Mouse (Mus musculus) intestine, postnatal 0 days (tissue): ENCODE measurements around the gene Insl5. TPM values are rescaled to one million over a fixed set of nuclear protein-coding genes. Genes with fewer than 3 reads are reported as not detected.
A peak's percentile ranks its signal among the peaks of the same experiment; 100 is the strongest.

Experiments used
- ATAC-seq: fragments of 200-750 bp; cut with Nextera tagmentation; 2 replicates; pipeline ENCODE4 v1.8.0; 2017; ENCODE audit warnings: mild to moderate bottlenecking, moderate TSS enrichment, moderate library complexity
- H3K27ac ChIP-seq: fragments of 300-500 bp; sonication (generic); 2 replicates; pipeline ENCODE4 v1.5.1; 2014; ENCODE audit warnings: mild to moderate bottlenecking, low read depth, low read length, moderate library complexity
- H3K27me3 ChIP-seq: fragments of 300-500 bp; sonication (generic); replicated peaks from 2 replicates; pipeline ENCODE4 v1.6.1; 2014; ENCODE audit warnings: low read length, mixed read lengths; ENCODE audit not compliant: control insufficient read depth, insufficient read depth
- H3K36me3 ChIP-seq: fragments of 300-500 bp; sonication (generic); 2 replicates; pipeline ENCODE4 v1.6.1; 2014; ENCODE audit warnings: mild to moderate bottlenecking, moderate library complexity; ENCODE audit not compliant: control insufficient read depth, insufficient read depth
- H3K4me1 ChIP-seq: fragments of 300-500 bp; sonication (generic); replicated peaks from 2 replicates; pipeline ENCODE4 v1.6.1; 2014; ENCODE audit warnings: antibody characterized with exemption, low read length, mixed read lengths; ENCODE audit not compliant: control insufficient read depth, insufficient read depth
- H3K4me2 ChIP-seq: fragments of 300-500 bp; sonication (generic); replicated peaks from 2 replicates; pipeline ENCODE4 v1.6.1; 2014; ENCODE audit warnings: low read depth, mild to moderate bottlenecking, moderate library complexity
- H3K4me3 ChIP-seq: fragments of 300-500 bp; sonication (generic); 2 replicates; pipeline ENCODE4 v1.5.1; 2014; ENCODE audit warnings: low read depth, low read length
- H3K9ac ChIP-seq: fragments of 300-500 bp; sonication (generic); 2 replicates; pipeline ENCODE4 v1.6.1; 2014; ENCODE audit warnings: mild to moderate bottlenecking, low read depth, low read length
- H3K9me3 ChIP-seq: fragments of 300-500 bp; sonication (generic); 2 replicates; pipeline ENCODE4 v1.6.1; 2016; ENCODE audit warnings: mixed run types; ENCODE audit not compliant: control insufficient read depth
- CTCF ChIP-seq: sonication (generic); IDR thresholded peaks from 2 replicates; pipeline ENCODE4 v1.5.1; 2016; ENCODE audit warnings: low read depth, mild to moderate bottlenecking, control low read depth, antibody characterized with exemption, moderate library complexity
- WGBS: fragments of 180-500 bp; shearing (Covaris S2); extraction: QIAGEN DNeasy Blood & Tissue Kit; methylation state at CpG from one replicate; pipeline ENCODE4 v1.1.7; 2014; 5-methylcytosine and 5-hydroxymethylcytosine counted together
- polyA plus RNA-seq: library from polyadenylated mRNA; unstranded; fragments of >200 nt; fragmentation: Nextera tagmentation; extraction: Ambion mirVana; gene quantifications from 2 replicates; pipeline ENCODE4 v1.2.1, GENCODE M21; 2015

Insl5 gene
- polyA plus RNA-seq, 1 experiment from 2014 or later = 18.0 TPM

- H3K27me3 ChIP-seq = peaks cover 8% of the 10 kb centered on the region
- no peaks in the 10 kb centered on the region for H3K4me1 ChIP-seq
- no peak for TF ChIP-seq CTCF
- ATAC-seq = no peak
- H3K4me3 ChIP-seq = no peak overlapping the region
- H3K27ac ChIP-seq = no peak overlapping the region
- H3K36me3 ChIP-seq = no peaks in the 10 kb centered on the region
- H3K4me2 ChIP-seq = peak overlapping the region; percentile 43
- H3K9me3 ChIP-seq = no peaks in the 10 kb centered on the region
- 8% methylated on average over 16 of the region's 16 CpGs for WGBS
- H3K9ac ChIP-seq = no peak overlapping the region
Observed at GRCm38 (mm10) chr4:102977778-102978321, 48.8 kb downstream of the Insl5 start.

- no peak for ATAC-seq
- Histone ChIP-seq H3K36me3 (no peaks in the 10 kb centered on the region), H3K9ac (no peak overlapping the region), H3K27me3 (peaks cover 8% of the 10 kb centered on the region), H3K9me3 (no peaks in the 10 kb centered on the region), H3K4me2 (no peak overlapping the region), H3K4me3 (no peak overlapping the region), H3K27ac (no peak overlapping the region), H3K4me1 (no peaks in the 10 kb centered on the region)
- 54% methylated on average over 12 of the region's 12 CpGs for WGBS
- no peak for TF ChIP-seq CTCF
Observed at GRCm38 (mm10) chr4:102976290-102977275, 50.1 kb downstream of the Insl5 start.

GRCm38 (mm10) chr4:102974172-102974571 is 52.5 kb downstream of the Insl5 start:
- Histone ChIP-seq H3K4me2 (no peak overlapping the region), H3K36me3 (no peaks in the 10 kb centered on the region), H3K27ac (no peak overlapping the region), H3K27me3 (peaks cover 3% of the 10 kb centered on the region), H3K9ac (no peak overlapping the region), H3K9me3 (no peaks in the 10 kb centered on the region), H3K4me1 (no peaks in the 10 kb centered on the region), H3K4me3 (no peak overlapping the region)
- TF ChIP-seq CTCF = no peak
- no peak for ATAC-seq
- 69% methylated on average over 5 of the region's 5 CpGs for WGBS

GRCm38 (mm10) chr4:102972071-102972470 is 54.6 kb downstream of the Insl5 start:
- no peak for TF ChIP-seq CTCF
- H3K27me3 ChIP-seq = peaks cover 3% of the 10 kb centered on the region; the same call in 1 of the 2 replicates
- H3K4me2 ChIP-seq = no peak overlapping the region
- H3K4me3 ChIP-seq = no peak overlapping the region
- no peaks in the 10 kb centered on the region for H3K4me1 ChIP-seq
- no peak overlapping the region for H3K9ac ChIP-seq
- WGBS = 74% methylated on average over 3 of the region's 3 CpGs
- H3K36me3 ChIP-seq = no peaks in the 10 kb centered on the region
- no peak overlapping the region for H3K27ac ChIP-seq
- no peaks in the 10 kb centered on the region for H3K9me3 ChIP-seq
- no peak for ATAC-seq

- no peak for TF ChIP-seq CTCF
- Histone ChIP-seq H3K36me3 (no peaks in the 10 kb centered on the region), H3K4me1 (no peaks in the 10 kb centered on the region), H3K27me3 (no peaks in the 10 kb centered on the region), H3K4me2 (no peak overlapping the region), H3K9ac (no peak overlapping the region), H3K4me3 (no peak overlapping the region), H3K9me3 (no peaks in the 10 kb centered on the region), H3K27ac (no peak overlapping the region)
- WGBS = 77% methylated on average over 5 of the region's 5 CpGs
- no peak for ATAC-seq
Observed at GRCm38 (mm10) chr4:102971159-102971558, 55.5 kb downstream of the Insl5 start.

- no peak overlapping the region for H3K27ac ChIP-seq
Observed at GRCm38 (mm10) chr4:102969599-102969998, 57.0 kb downstream of the Insl5 start.

More at GRCm38 (mm10) chr4:102969599-102969998, 57.0 kb downstream of the Insl5 start:
- no peak overlapping the region for H3K4me3 ChIP-seq
- H3K9ac ChIP-seq = no peak overlapping the region
- no peaks in the 10 kb centered on the region for H3K9me3 ChIP-seq
- no peak overlapping the region for H3K4me2 ChIP-seq
- no peak for ATAC-seq
- H3K4me1 ChIP-seq = no peaks in the 10 kb centered on the region
- WGBS = 89% methylated on average over 5 of the region's 5 CpGs
- TF ChIP-seq CTCF = no peak
- no peaks in the 10 kb centered on the region for H3K27me3 ChIP-seq
- no peaks in the 10 kb centered on the region for H3K36me3 ChIP-seq

Other genes with a start within 250 kb of the Insl5 start
- 0.47 and 0.89 TPM in 2 replicates for gene Tctex1d1, start 48.2 kb downstream of the Insl5 start, polyA plus RNA-seq
- gene Mier1, start 87.5 kb upstream of the Insl5 start, polyA plus RNA-seq = 29.5 and 37.3 TPM in 2 replicates
- gene Wdr78, start 87.7 kb upstream of the Insl5 start, polyA plus RNA-seq = 0.30 and 0.37 TPM in 2 replicates
- 10.5 and 11.5 TPM in 2 replicates for gene Slc35d1, start 188.3 kb upstream of the Insl5 start, polyA plus RNA-seq